17 mouse cellular contexts compared by ENCODE assay signal in the genomic region with DNA sequence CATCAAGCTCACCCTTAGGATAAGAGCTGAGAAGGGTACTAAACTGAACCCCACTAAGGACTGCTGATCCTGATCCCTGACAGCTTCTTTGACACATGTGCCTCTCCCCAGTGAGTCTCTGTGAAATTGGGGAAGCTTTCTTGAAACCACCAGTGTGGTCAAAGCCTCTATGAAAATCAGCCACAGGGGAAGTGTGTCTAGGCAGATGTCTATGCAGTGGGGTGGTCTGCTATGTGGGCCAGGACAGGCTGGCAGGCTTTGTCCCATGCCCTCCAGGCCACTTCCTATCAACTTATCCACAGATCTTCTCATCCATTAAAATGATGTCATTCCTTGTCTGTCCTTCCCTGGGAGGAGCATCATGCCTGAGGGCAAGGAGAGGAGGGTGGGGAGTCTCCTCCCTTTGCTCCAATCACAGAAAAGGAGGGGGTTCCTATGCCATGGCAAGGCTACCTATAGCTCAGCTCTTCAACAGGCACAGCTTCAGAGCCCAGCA. TPM values are rescaled to one million over a fixed set of nuclear protein-coding genes. Genes with fewer than 3 reads are reported as not detected.
"Had no signal": no experiment of that assay in that cellular context is flagged by ENCODE, and none has a peak within 500 bp of the region (broad histone marks: within the 10 kb centered on the region; RNA-seq: fewer than 3 reads in every experiment).

Gene Calm4 (plus strand): TSS at position 446 of the 496 bp plus-strand sequence.

RNA-seq across cellular contexts. Expression of gene Calm4, which starts in this region (rescaled TPM):
- total RNA-seq: layer of hippocampus, adult 8-10 months; layer of hippocampus, postnatal 10 days; layer of hippocampus, postnatal 36 days; left cerebral cortex, adult 2 months; left cerebral cortex, postnatal 10 days; left cerebral cortex, postnatal 36 days had no signal
- polyA plus RNA-seq: intestine, embryonic 15.5 days; limb, embryonic 11.5 days; liver, embryonic 11.5 days; liver, embryonic 15.5 days; lung, postnatal 0 days; macrophage; midbrain, embryonic 12.5 days; midbrain, embryonic 15.5 days; neural tube, embryonic 11.5 days; neural tube, embryonic 14.5 days; stomach, embryonic 14.5 days had no signal
